Mouse (Mus musculus) brain, adult 10 weeks (tissue): ENCODE data around the gene Gm3138. TPM values are rescaled to one million over a fixed set of nuclear protein-coding genes. Genes with fewer than 3 reads are reported as not detected.

Experiments used
- polyA plus RNA-seq: library from polyadenylated mRNA; stranded (reverse); fragments of 350-450 nt; fragmentation: Illumina TruSeq; extraction: RNeasy Lipid Tissue Mini Kit (QIAGEN cat#74804); gene quantifications from one replicate; pipeline ENCODE4 v1.2.3, GENCODE M21; 2015; ENCODE audit warnings: low read depth, low replicate concordance

Gene Gm3138
- not detected for polyA plus RNA-seq

GRCm38 (mm10) chr14:4249331-4249730 lies at the start of gene Gm3138:
Gm3138 (plus strand) TSS chr14:4249631.

Other genes starting within 250 kb of the Gm3138 start
- 0.34 TPM for gene Gm5796, start 225.7 kb upstream of the Gm3138 start, polyA plus RNA-seq
- not detected for gene Gm3115, start 165.5 kb upstream of the Gm3138 start, polyA plus RNA-seq
- gene Gm8108, start 139.1 kb upstream of the Gm3138 start, polyA plus RNA-seq, result 1.6 TPM
- gene Gm3127, start 84.6 kb upstream of the Gm3138 start, polyA plus RNA-seq, result not detected
- gene Gm2974, start 67.1 kb upstream of the Gm3138 start, polyA plus RNA-seq, result 1.7 TPM
- not detected for gene Gm3149, start 67.7 kb downstream of the Gm3138 start, polyA plus RNA-seq
- gene 2610042L04Rik, start 85.1 kb downstream of the Gm3138 start, polyA plus RNA-seq, result 1.2 TPM
- not detected for gene Gm3159, start 147.9 kb downstream of the Gm3138 start, polyA plus RNA-seq
- gene Gm3164, start 165.8 kb downstream of the Gm3138 start, polyA plus RNA-seq, result 0.46 TPM
- not detected for gene Gm3173, start 181.4 kb downstream of the Gm3138 start, polyA plus RNA-seq
- gene Gm3182, start 232.1 kb downstream of the Gm3138 start, polyA plus RNA-seq, result not detected